Mouse (Mus musculus): ENCODE measurements around the gene Lonrf2.

DNA sequence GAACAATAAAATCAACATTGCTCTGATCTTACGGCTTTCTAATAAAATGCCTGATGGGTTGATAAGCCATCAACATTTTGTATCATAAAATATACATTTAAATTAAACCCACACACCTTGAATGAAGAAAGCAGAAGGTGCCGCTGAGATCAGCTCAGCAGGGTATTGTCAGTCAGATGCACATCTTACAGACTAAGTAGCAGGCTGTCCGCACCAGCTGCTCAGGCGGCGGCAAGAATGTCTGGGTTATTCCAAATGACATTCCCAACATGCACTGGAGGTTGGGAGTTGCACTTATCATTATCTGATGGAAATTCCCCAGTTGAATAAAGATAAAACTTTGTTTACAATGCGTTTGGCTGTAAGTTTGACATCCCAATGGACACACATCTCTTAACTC is 39.6 kb downstream of the Lonrf2 start:
- TF ChIP-seq GATA1 (IDR thresholded peaks at IDR 0.05; ENCODE audit: low read length): no peak
- TF ChIP-seq TAL1 (IDR thresholded peaks at IDR 0.05; ENCODE audit: low read length): no peak
